ENCODE assay signal across 28 mouse cellular contexts in the genomic region with DNA sequence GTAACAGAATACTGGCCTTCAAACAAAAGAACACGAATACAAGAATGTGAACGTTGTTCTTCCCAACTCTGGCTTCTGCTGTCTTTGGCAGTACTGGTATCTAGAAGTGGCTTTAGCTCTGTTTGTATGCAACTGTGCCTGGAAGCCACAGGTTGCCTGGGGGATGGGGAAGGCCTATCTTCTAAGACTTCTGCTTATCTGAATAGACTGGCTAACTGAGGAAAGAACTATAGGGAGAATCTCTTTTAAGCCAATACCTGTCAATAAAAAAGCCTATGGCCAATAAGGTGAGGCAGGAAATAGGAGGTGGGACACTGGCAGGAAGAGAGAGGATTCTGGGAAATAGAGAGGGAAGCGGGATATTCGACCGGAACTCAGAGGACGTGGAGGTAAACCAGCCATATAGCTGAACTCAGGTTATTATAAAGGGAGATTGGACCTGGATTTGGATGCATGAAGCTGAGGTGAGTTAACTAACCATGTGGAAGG. TPM values are rescaled to one million over a fixed set of nuclear protein-coding genes. Genes with fewer than 3 reads are reported as not detected.
DNase-seq lines count a peak whose midpoint lies in the region; ATAC-seq and TF ChIP-seq lines count a peak whose summit lies in the region.
"Had no signal": no experiment of that assay in that cellular context is flagged by ENCODE, and none has a peak within 500 bp of the region (broad histone marks: within the 10 kb centered on the region; RNA-seq: fewer than 3 reads in every experiment).

No protein-coding gene starts in this region.

- H3K4me3 ChIP-seq in E14TG2a.4 (replicated peaks; ENCODE audit: low read length) (peak overlapping the region; percentile 84), ES-Bruce4 (ENCODE audit: low read depth, low read length) (peak overlapping the region; percentile 67), G1E (ENCODE audit: low read depth, low read length) (peak overlapping the region; percentile 85)
- H3K4me3 ChIP-seq: embryonic facial prominence, embryonic 10.5 days; embryonic facial prominence, embryonic 13.5 days; erythroblast, embryonic 14.5 days; forebrain, embryonic 12.5 days; gastrocnemius, adult 2 months; heart, adult 2 months; heart, embryonic 10.5 days; heart, embryonic 13.5 days; hindbrain, embryonic 12.5 days; hindbrain, embryonic 15.5 days had no signal

- H3K9me3 ChIP-seq in E14TG2a.4 (ENCODE audit: low read length) (no peaks in the 10 kb centered on the region), ES-Bruce4 (replicated peaks; ENCODE audit: control insufficient read depth, insufficient read depth, low read length, poor library complexity, severe bottlenecking) (no peaks in the 10 kb centered on the region), G1E (replicated peaks) (peaks cover 4% of the 10 kb centered on the region)
- H3K9me3 ChIP-seq: embryonic facial prominence, embryonic 10.5 days; embryonic facial prominence, embryonic 13.5 days; forebrain, embryonic 12.5 days; heart, embryonic 10.5 days; heart, embryonic 13.5 days; hindbrain, embryonic 12.5 days; hindbrain, embryonic 15.5 days had no signal

- peaks cover 45% of the 10 kb centered on the region for H3K36me3 ChIP-seq in E14TG2a.4 (ENCODE audit: insufficient read depth, low read length)
- peaks cover 3% of the 10 kb centered on the region for H3K36me3 ChIP-seq in ES-Bruce4 (ENCODE audit: control insufficient read depth, insufficient read depth, low read length, poor library complexity, severe bottlenecking)
- H3K36me3 ChIP-seq in G1E (replicated peaks): peaks cover 66% of the 10 kb centered on the region

- peak; percentile 76 for ATAC-seq in G1E (ENCODE audit: extremely low read depth, insufficient number of reproducible peaks, low FRiP score, poor library complexity, severe bottlenecking)
- ATAC-seq: CD4-positive, CD25-positive, alpha-beta regulatory T cell, adult 4 months; forebrain, embryonic 16.5 days; intestine, postnatal 0 days had no signal

- DNase-seq in G1E (ENCODE audit: low spot score): peak; percentile 85
- peak; percentile 70 for DNase-seq in ZHBTc4 (ENCODE audit: low read depth, low spot score)
- DNase-seq in kidney, adult 8-10 months: no peak
- no peak for DNase-seq in thymus, postnatal 25 days
- no peak for DNase-seq in kidney, postnatal 36 days
- DNase-seq in gastrocnemius, adult 18-20 months (ENCODE audit: low spot score): no peak
- DNase-seq: adrenal gland, postnatal 10 days; cerebellum, adult 11-12 months; cerebellum, adult 8-10 months; cerebellum, postnatal 10 days; cerebellum, postnatal 36 days; embryo, embryonic 11 days; gastrocnemius, adult 2 months; gastrocnemius, postnatal 14 days; heart, adult 2 months had no signal

- no peak overlapping the region for H3K27ac ChIP-seq in ES-Bruce4 (ENCODE audit: insufficient read depth, low read length)
- H3K27ac ChIP-seq: embryonic facial prominence, embryonic 10.5 days; embryonic facial prominence, embryonic 13.5 days; forebrain, embryonic 12.5 days; gastrocnemius, adult 2 months; heart, adult 2 months; heart, embryonic 10.5 days; heart, embryonic 13.5 days; hindbrain, embryonic 12.5 days; hindbrain, embryonic 15.5 days had no signal

- peak overlapping the region; percentile 75 for H3K9ac ChIP-seq in ES-Bruce4 (ENCODE audit: low read depth, poor library complexity, severe bottlenecking)
- H3K9ac ChIP-seq: embryonic facial prominence, embryonic 13.5 days; forebrain, embryonic 12.5 days; heart, embryonic 13.5 days; hindbrain, embryonic 12.5 days; hindbrain, embryonic 15.5 days had no signal

- no peak for TF ChIP-seq POLR2A in ES-Bruce4 (IDR thresholded peaks at IDR 0.05; ENCODE audit: insufficient read depth, low read length)

- H3K4me1 ChIP-seq in E14TG2a.4 (replicated peaks; ENCODE audit: low read depth, low read length) (peaks cover 50% of the 10 kb centered on the region), ES-Bruce4 (ENCODE audit: control insufficient read depth, insufficient read depth, low read length) (peaks cover 3% of the 10 kb centered on the region), G1E (ENCODE audit: insufficient read depth, low read depth, low read length) (peaks cover 74% of the 10 kb centered on the region)
- H3K4me1 ChIP-seq: embryonic facial prominence, embryonic 10.5 days; embryonic facial prominence, embryonic 13.5 days; forebrain, embryonic 12.5 days; heart, embryonic 10.5 days; hindbrain, embryonic 12.5 days; hindbrain, embryonic 15.5 days had no signal

- TF ChIP-seq CTCF in E14TG2a.4 (conservative IDR thresholded peaks at IDR 0.05; ENCODE audit: low read length): no peak
- no peak for TF ChIP-seq CTCF in ES-Bruce4 (IDR thresholded peaks at IDR 0.05; ENCODE audit: low read depth, low read length)
- no peak for TF ChIP-seq CTCF in G1E (IDR thresholded peaks at IDR 0.05; ENCODE audit: low read depth, low read length)

- no peak for TF ChIP-seq EP300 in ES-Bruce4 (IDR thresholded peaks at IDR 0.05; ENCODE audit: insufficient read depth, low read depth, low read length)

- no peaks in the 10 kb centered on the region for H3K27me3 ChIP-seq in E14TG2a.4 (ENCODE audit: insufficient read depth, low read length)
- H3K27me3 ChIP-seq in ES-Bruce4 (ENCODE audit: control insufficient read depth, insufficient read depth, low read length, poor library complexity, severe bottlenecking): no peaks in the 10 kb centered on the region
- no peaks in the 10 kb centered on the region for H3K27me3 ChIP-seq in G1E (ENCODE audit: insufficient read depth, low read length)
- H3K27me3 ChIP-seq: embryonic facial prominence, embryonic 13.5 days; forebrain, embryonic 12.5 days; heart, embryonic 13.5 days; hindbrain, embryonic 12.5 days; hindbrain, embryonic 15.5 days had no signal

RNA-seq across cellular contexts. Expression of gene Zfp777, which starts 16.9 kb away (rescaled TPM):
- 22.6 and 23.3 TPM in 2 replicates for polyA plus RNA-seq in ES-Bruce4 (2011; ENCODE audit: insufficient read depth, insufficient read length, low read depth, missing spikeins)
- 27.4 and 28.0 TPM in 2 replicates for total RNA-seq in G1E (2014; fragmentation: Nextera tagmentation)
- 22.1 and 25.4 TPM in 2 replicates for total RNA-seq in G1E (2017)
- 69.6 and 86.8 TPM in 2 replicates for polyA plus RNA-seq in G1E (2012)
- 10 to 100 TPM; 17.4 to 20.7 TPM for total RNA-seq in gastrocnemius, adult 18-20 months (2021)

RNA-seq across cellular contexts. Expression of gene Zfp746, which starts 20.8 kb away (rescaled TPM):
- polyA plus RNA-seq in ES-Bruce4 (2011; ENCODE audit: insufficient read depth, insufficient read length, low read depth, missing spikeins) (18.5 and 20.0 TPM in 2 replicates), G1E (2012) (13.2 and 16.2 TPM in 2 replicates)
- total RNA-seq in G1E (2014; fragmentation: Nextera tagmentation) (34.2 and 36.3 TPM in 2 replicates), G1E (2017) (14.8 and 16.9 TPM in 2 replicates)
- 1 to 10 TPM; 9.2 to 9.7 TPM for total RNA-seq in gastrocnemius, adult 18-20 months (2021)

Comparison
In these comparisons a context has a peak if more than half of its experiments do, and no peak if none do; other contexts are left out.
1. DNase-seq: peak in G1E (single experiment) and ZHBTc4 (single experiment); none in kidney, adult 8-10 months (0 of 2), thymus, postnatal 25 days (single experiment), kidney, postnatal 36 days (0 of 2) and gastrocnemius, adult 18-20 months (single experiment).
2. Peak in every context shown above with its lines, with median percentiles within 50 percentile points of each other: H3K4me3 ChIP-seq.